Mouse (Mus musculus) cerebellum, adult (tissue): Measurements from ENCODE around the gene Hcfc2.

ENCODE experiments used
- ATAC-seq: cut with Nextera tagmentation; 2 replicates; pipeline ENCODE4 v1.9.2; 2017; ENCODE audit warnings: mild to moderate bottlenecking, moderate library complexity, mixed read lengths; ENCODE audit not compliant: insufficient number of reproducible peaks, low FRiP score, low TSS enrichment

Gene Hcfc2

GRCm38 (mm10) chr10:82699296-82699941 is 3.5 kb downstream of the Hcfc2 start:
- peak; percentile 15; the same call in 1 of the 2 replicates for ATAC-seq

DNA sequence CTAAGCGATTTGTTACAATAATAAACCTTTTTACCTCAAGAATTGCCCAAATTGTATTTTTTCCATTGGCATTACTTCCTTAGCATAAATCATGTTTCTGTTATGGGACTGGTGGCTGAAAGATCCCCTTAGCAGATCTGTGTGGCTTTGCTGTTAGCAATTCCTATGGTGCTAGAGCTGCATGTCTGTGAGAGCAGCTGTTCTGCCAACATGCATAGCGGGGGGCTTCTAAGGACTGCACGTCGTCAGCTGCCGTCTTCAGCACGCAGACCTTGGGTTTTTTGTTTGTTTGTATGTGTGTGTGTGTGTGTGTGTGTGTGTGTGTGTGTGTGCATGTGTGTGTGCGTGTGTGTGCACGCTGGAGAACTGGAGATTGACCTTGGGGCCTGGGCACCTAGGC is 45.4 kb downstream of the Hcfc2 start:
- ATAC-seq = no peak

DNA sequence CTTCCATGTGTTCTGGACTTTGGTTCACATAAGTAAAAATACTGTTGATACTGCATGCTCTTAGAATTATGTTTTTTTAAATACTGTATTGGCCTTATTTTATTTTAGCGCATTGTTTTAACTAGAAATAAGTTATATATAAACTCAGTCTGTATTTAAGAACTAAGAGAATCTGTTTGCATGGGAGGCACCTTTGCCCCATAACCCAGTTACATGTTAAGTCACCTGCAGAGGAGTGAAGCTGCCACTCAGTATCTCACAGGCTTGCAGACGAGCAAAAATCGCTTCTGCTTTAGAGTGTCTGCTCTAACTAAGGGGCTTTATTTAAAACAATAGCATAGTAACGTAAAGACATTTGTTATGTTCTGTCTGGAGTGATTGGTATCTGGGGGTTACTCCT is 45.9 kb downstream of the Hcfc2 start:
- no peak for ATAC-seq

- ATAC-seq = no peak
Observed at GRCm38 (mm10) chr10:82742578-82742977, 46.6 kb downstream of the Hcfc2 start.

- no peak for ATAC-seq
Observed at GRCm38 (mm10) chr10:82744296-82744695, 48.3 kb downstream of the Hcfc2 start.

GRCm38 (mm10) chr10:82745301-82745700 is 49.3 kb downstream of the Hcfc2 start:
- no peak for ATAC-seq

DNA sequence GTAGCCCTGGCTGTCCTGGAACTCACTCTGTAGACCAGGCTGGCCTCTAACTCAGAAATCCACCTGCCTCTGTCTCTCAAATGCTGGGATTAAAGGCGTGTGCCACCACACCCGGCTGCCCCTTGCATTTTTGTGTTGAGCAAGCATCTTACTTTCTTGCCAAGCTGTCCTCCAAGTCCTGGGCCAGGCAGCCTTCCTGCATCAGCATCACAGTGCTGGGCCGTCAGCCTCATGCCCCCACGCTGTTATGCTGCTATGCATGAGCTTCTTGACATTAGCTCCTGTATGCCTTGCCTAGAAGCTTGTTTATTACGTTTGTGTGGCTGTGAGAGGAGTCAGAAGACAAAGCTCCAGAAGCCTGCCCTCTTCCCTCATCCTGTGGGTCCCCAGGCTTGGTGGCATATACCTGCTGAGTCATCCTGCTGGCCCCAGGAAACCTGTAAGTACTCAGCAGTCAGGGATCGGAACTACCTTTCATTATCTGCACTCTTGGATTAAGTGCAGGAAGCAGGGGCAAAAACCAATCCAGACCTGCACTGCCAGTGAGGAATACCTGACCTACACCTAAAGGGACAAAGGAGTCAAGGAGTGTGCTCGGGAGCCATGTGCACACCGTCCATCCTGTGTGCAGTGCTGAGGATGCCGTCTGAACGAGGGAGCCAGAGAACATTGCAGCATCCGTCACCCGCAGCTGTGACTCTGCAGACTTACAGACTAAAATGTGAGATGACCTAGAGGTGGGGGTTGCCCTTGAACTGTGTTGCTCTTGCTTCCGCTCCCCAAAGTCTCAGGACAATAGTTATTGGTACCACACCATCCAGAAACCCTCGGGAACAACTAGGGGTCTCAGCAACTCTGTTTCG is 51.3 kb downstream of the Hcfc2 start:
- no peak for ATAC-seq

GRCm38 (mm10) chr10:82750778-82751177 is 54.8 kb downstream of the Hcfc2 start:
- ATAC-seq = no peak

DNA sequence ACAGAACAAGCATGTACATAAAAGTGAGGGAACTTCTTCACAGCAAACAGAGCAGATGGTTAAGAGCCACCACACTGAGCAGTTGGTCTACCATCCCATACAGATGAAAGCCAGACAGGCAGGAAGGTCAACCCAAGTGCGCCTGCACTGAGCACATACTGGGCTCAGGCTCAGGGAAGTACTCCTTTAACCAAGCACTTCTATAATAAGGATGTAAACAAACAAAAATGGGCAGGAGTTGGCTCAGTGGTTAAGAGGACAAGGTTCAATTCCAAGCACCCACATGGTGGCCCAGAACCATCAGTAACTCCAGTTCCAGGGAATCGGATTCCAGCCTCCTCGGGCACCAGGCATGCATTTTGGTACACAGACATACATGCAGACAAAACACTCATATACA is 57.0 kb downstream of the Hcfc2 start:
- no peak for ATAC-seq

GRCm38 (mm10) chr10:82754642-82755041 is 58.7 kb downstream of the Hcfc2 start:
- no peak for ATAC-seq

DNA sequence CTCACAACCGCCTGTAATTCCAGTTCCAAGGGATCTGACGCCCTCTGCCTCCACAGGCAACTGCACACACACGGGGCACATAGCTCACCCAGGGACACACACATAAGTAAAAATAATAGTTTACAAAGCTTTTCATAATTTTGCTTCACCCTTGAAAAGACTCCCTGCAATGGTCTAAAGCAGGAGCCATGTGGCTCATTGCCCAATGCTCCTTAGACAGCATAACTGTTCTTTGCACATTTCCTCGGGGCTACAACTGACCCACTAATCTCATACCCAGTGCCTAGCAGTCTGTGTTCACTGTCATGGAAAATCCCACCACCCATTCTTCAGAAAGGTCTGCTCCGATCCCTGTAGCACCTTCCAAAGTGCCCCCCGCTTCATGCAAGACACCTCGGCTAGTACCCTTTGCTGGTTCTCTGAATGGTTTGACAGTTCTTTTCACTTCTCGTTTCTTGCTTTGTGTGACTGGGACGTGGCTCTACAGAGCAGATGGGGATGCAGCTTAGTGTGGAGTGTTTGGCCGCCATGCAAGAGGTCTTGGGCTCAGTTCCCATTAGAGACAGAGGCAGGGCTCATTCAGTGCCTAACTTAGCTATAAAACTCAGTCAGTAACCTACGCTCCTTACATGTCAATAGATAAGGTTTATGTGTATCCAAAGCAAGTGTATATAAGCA is 59.4 kb downstream of the Hcfc2 start:
- no peak for ATAC-seq

GRCm38 (mm10) chr10:82756466-82756865 is 60.5 kb downstream of the Hcfc2 start:
- no peak for ATAC-seq

DNA sequence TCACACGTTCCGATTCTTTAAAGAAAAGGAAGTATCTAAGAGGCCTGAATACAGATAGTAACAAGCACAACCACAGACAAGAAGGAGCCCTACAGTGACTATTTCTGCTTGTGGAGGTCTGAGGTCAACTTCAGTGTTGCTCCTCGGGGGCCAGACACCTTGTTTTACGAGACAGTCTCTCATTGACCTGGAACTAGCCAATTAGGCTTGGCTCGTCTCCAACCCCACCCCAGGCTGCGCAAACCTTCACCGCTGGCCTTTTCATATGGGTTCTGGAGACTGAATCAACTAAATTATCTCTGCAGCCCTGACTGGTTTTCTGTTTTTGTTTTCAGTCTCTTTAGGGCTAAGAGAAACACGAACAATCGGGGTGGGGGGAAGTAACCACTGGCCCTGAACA is 61.4 kb downstream of the Hcfc2 start:
- ATAC-seq = no peak

DNA sequence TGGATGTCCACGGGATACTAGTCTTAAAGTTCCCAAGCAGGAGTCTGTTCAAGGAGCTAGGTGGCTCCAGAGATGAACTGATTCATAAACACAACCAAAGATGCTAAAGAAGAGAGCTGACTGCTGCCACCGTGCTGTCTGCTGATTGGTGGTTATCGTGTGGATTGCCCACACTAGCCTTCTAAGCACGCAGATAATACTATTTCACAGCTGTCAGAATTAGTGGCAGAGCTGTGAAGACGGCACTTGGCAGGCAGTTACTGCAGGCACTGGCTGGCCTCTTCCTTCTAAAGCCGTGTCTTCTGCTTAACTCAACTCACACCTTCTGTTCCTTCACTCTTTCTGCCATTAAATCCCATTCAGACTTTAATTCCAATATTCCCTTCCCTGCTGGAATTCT is 62.4 kb downstream of the Hcfc2 start:
- ATAC-seq = no peak

- ATAC-seq = no peak
Observed at GRCm38 (mm10) chr10:82758878-82759277, 62.9 kb downstream of the Hcfc2 start.

DNA sequence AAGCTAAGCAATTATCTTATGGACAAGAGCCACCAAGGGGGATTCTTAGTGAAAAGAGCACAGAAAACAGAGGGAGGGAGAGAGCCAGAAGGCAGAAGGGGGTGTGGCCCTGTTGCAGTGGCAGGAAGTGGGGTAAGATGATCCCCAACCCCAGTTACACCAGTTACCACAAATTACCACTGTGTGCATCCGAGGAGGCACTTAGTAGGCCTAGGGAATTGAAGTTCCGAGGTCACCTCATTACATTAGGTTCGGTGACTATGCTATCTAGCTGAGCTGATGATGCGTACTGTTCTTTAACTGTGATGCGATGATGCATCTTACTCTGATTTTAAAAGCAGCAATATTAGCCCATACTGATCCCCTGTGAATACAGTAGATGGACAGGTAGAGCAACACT is 63.7 kb downstream of the Hcfc2 start:
- no peak for ATAC-seq

GRCm38 (mm10) chr10:82761037-82761811 is 65.3 kb downstream of the Hcfc2 start:
- ATAC-seq = no peak

GRCm38 (mm10) chr10:82762756-82763681 is 67.1 kb downstream of the Hcfc2 start:
- peak; percentile 15; the same call in 1 of the 2 replicates for ATAC-seq

DNA sequence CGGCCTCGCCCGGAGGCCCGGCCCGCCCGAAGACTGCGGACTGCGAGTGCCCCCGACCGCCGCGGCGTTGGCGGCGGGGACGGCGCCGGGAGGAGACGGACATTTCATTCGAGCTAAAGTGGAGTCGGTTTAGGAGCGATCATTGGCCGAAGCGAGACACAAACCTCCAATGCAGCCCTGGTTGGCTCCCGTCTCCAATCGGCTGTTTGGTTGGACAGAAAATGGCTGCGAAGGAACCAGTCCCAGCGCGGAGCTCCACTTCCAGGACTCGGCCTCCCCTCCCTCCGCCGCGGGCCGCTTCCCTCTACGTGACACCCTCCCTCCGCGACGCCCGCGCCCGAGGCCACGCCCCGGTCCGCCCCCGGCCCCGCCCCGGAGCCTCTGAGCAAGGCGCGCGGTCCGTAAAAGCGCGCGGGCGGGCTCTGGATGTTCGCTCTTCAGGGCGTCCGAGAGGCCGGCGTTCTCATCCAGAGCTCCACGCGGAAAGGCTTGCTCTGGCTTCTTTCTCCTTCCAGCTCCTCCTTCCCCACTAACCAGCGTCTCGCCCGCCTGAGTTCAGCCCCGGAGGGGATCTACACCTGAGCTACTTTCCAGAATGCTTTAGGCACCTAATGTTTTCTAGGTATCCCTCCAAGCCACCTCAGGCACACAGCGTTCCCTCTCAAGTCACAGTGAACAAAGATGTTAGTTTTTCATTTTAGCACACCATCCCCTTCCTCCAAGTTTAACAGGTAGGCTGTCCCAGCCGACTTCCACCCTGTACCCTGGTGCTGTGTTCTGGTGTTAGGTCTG is 68.1 kb downstream of the Hcfc2 start, which contains the start of gene Nfyb:
TSS of gene Nfyb (minus strand) at position 305 of the 792 bp plus-strand sequence.
- peak; percentile 98 for ATAC-seq
